Mouse (Mus musculus): ENCODE results near the gene Spata25. TPM values are rescaled to one million over a fixed set of nuclear protein-coding genes. Genes with fewer than 3 reads are reported as not detected.
"Not testable (repeated sequence)": the region's sequence is repeated elsewhere in the genome, so short reads cannot be mapped to it uniquely, and the experiment has no call there.

Gene Spata25
- total RNA-seq, 2 experiments from 2014 or later, result 0.46 to 0.78 TPM

DNA sequence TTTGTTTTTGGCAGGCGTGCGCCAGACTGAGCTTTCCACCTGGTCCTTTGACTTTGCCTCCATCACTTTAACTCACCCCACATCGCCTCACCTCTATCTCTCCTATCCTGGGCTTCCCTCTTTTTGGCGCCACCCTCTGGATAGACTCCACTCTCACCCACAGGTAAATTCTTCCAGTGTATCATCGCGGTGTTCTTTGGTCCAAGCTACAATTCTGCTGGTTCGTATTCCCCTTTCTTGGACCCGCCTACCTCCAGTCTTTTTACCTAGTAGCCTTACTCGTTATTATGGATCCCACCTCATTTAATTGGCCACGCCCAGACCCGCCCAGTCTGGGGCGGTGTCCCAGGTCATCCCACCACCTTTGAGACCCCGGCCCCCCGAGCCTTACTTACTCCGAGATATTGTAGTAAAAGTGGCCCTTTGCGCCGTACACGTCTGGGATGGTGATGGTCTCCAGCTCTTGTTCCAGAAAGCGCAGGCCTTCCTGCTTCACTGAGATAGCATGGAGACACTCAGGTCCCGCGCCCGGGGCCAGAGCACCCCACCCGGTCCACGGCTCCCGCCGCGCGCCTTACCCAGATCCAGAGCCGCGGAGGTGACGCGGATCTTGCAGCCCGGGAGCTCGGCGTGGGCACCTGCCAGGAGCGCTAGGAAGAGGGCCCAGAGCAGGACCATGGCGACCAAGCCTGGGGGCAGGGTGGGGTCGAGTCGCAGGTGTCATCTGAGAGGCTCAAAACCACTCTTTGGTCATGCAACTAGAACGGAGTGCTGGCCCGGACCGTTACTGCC is 28.2 kb upstream of the Spata25 start:
- intact Hi-C loops (cut with DNase I), result loop anchor here (2.0 kb wide), 1 partner anchor 24 kb away; the partner anchor contains the start of genes Ctsa and Neurl2
- DNase-seq, result peak; percentile 28 to 53

DNA sequence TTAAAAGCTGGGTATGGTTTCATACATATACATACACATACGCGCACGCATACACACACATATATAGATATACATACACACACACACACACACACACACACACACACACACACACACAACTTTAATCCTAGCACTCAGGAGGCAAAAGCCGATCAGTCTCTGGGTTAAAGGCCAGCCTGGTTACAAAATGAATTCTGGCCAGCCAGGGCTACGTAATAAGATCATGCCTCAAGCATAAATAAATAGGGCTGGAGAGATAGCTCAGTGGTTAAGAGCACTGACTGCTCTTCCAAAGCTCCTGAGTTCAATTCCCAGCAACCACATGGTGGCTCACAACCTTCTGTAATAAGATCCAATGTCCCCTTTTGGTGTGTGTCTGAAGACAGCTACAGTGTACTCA is 27.2 kb upstream of the Spata25 start:
- DNase-seq; intact Hi-C loops (cut with DNase I): not testable (repeated sequence)

DNA sequence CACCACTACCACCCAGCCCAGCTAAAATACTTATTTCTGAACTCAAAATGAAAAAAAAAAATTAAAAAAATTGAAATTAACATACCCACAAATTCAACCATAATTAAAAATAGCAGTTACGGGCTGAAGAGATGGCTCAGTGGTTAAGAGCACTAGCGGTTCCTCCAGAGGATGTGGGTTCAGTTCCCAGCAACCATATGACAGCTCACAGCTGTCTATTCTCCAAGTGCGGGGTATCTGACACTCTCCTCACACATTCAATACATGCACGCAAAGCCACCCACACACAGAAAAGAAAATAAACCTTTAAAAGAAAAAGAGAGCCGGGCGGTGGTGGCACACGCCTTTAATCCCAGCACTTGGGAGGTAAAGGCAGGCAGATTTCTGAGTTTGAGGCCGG is 21.7 kb upstream of the Spata25 start:
- no peak for DNase-seq
- intact Hi-C loops (cut with DNase I), result no loop called here

- intact Hi-C loops (cut with DNase I), result no loop called here
- DNase-seq, result peak in 1 of 2 experiments; percentile 48
Observed at GRCm38 (mm10) chr2:164845782-164846181, 17.4 kb upstream of the Spata25 start.

- DNase-seq, result no peak
- intact Hi-C loops (cut with DNase I), result loop anchor here (10.0 kb wide), 1 partner anchor 200 kb away; the partner anchor contains the start of gene Ncoa5
Observed at GRCm38 (mm10) chr2:164835164-164835563, 6.8 kb upstream of the Spata25 start.

- no peak for DNase-seq
- intact Hi-C loops (cut with DNase I), result loop anchor here (5.0 to 10.0 kb wide), 3 partner anchors 43 to 200 kb away; partner anchors contain the start of genes Ncoa5 and Pcif1
Observed at GRCm38 (mm10) chr2:164834531-164834930, 6.2 kb upstream of the Spata25 start.

DNA sequence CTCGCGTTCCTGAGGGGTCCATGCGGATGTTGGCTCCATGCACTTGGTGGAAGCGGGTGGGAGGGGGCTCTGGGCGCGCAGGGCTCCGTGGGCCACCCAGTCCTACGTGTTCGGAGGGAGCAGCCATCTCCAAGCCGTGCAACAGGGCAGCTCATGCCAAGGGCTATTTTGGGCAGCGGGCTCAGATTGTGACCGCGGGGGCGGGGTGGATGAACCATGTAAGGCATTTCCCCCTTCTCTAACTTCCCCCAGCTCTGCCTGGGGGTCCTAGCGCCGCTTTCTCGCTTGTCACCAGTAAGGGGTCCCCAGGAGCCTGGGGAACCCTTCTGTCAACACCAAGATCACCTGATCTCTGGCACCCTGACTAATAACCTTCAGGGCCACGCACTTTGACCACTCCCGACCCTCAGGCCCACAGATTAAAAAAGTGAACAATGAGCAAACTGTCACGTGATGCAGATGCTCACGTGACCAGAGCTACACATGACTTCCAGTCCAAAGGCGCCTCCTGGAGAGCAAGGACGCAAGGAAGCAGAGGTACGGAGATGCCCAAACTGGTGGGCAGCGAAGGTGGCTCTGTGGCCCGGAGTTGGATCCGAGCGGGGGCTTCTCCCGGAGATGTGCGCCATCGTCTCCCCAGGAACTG is 5.1 kb upstream of the Spata25 start, which contains the start of gene Neurl2:
Gene Neurl2, minus strand, starts transcription at position 143 of the 646 bp plus-strand sequence.
- intact Hi-C loops (cut with DNase I), result loop anchor here (2.0 to 10.0 kb wide), 5 partner anchors 23 to 201 kb away; partner anchors contain the start of genes Ncoa5, Pcif1, Pltp and Zfp335
- DNase-seq, result peak; percentile 93 to 94

GRCm38 (mm10) chr2:164832748-164833301 is 4.5 kb upstream of the Spata25 start, which contains the start of gene Ctsa:
Ctsa (plus strand) TSS chr2:164832873.
- DNase-seq, result peak; percentile 79 to 82
- intact Hi-C loops (cut with DNase I), result loop anchor here (2.0 to 10.0 kb wide), 5 partner anchors 24 to 202 kb away; partner anchors contain the start of genes Ncoa5, Pcif1, Pltp and Zfp335

DNA sequence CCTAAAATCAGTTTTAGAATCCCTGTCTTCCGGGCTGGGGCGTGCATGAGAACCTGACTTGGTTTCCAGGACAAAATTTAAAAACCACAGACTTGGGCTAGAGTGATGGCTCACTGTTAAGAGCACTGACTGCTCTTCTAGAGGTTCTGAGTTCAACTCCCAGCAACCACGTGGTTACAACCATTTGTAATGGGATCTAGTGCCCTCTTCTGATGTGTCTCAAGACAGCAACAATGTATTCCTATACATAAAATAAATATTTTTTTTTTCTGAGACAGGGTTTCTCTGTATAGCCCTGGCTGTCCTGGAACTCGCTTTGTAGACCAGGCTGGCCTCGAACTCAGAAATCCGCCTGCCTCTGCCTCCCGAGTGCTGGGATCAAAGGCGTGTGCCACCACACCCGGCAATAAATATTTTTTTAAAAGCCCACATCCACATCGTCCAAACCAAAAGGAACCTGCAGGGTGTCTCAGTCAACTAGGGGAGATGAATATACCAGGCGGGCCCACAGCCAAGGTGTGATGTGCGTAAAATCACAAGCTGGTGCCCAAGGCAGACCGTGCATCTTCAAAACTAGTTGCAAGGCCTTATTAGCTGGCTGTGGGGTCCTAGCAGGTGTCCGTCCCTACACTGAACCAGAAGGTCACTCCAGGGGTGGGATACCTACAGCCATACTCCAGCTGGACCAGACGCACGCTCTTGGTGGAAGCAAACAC is 3.9 kb upstream of the Spata25 start:
- no peak for DNase-seq
- intact Hi-C loops (cut with DNase I), result loop anchor here (2.0 to 10.0 kb wide), 5 partner anchors 25 to 203 kb away; partner anchors contain the start of genes Ncoa5, Pcif1, Pltp and Zfp335

DNA sequence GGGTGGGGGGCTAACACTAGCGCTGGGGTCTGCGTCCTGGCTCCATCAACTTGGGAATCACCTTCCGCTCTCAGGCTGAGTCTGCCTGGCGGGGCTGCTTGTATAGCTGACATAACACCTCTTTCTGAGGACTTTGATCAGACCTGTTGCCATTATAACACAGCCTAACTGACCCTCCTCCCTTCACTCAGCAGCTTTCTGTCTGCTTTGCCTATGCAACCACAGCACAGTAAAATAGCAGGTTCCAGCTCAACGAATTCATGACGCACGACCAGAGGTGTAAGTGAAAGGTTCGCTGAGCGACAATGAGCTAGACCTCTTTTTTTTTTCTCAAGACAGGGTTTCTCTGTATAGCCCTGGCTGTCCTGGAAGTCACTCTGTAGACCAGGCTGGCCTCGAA is 2.7 kb upstream of the Spata25 start:
- intact Hi-C loops (cut with DNase I), result loop anchor here (5.0 to 10.0 kb wide), 3 partner anchors 46 to 204 kb away; partner anchors contain the start of genes Ncoa5 and Pcif1

DNA sequence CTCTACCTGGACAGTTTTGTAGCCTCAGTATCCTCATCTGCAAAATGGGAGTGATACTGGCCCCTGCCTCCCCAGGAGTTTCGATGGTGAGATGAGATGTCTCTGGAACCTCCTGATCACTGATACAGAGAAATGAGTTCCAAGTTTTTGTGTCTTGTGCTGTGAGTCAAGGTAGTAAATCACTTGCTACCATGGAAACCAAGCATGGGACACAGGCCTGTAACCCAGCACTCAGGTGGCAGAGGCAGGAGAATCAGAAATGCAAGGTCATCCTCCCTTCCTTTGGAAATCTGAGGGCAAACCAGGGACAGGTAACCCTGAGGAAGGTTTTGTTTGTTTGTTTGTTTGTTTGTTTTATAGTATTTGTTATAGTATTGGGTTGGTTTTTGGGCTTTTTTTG is 753 bp upstream of the Spata25 start:
- intact Hi-C loops (cut with DNase I), result no loop called here
- DNase-seq, result no peak

More for the DNA sequence above, 2.7 kb upstream of the Spata25 start:
- DNase-seq, result no peak

DNA sequence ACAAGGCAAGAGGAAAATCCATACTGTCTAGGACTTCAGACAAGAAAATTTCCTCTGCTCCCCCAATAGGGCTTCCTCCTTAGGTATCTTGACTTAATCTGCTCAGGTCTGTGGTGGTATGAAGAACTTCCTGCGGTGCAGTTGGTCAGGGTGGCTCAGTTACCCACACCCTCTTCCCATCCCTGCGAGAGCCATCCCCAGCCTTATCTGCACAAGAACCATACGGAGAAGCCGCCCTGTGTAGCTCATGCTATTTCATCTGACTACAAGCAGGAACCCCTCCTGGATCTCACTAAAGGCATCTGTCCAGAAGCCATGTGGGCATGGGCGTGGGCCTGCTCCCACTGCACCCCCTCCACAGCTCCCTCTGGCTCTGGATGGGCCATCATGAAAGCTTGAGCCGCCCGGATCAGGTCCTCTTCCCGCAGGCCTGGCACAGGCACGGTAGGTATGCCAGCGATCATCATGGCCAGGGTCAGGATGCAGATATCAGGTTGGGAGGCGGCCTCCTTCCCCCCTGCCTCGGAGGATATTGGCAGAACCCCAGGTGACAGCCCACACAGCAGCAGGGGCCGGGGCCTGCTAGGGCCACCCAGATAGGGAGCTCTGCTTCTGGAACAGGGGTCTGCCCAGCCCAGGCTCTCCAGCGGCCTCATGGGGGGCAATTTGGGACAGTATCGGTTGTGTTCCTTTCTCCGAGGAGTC is 1.0 kb downstream of the Spata25 start:
- intact Hi-C loops (cut with DNase I), result no loop called here
- no peak for DNase-seq

GRCm38 (mm10) chr2:164825521-164825920 is 2.8 kb downstream of the Spata25 start:
- no peak for DNase-seq
- intact Hi-C loops (cut with DNase I), result no loop called here

- intact Hi-C loops (cut with DNase I), result loop anchor here (1.0 kb wide), 1 partner anchor 19 kb away; the partner anchor contains the start of gene Zswim3
Observed at GRCm38 (mm10) chr2:164823969-164824368, 4.4 kb downstream of the Spata25 start.

GRCm38 (mm10) chr2:164823181-164823585 is 5.2 kb downstream of the Spata25 start:
- DNase-seq, result no peak
- intact Hi-C loops (cut with DNase I), result loop anchor here (1.0 kb wide), 1 partner anchor 18 kb away; the partner anchor contains the start of gene Zswim3

More at GRCm38 (mm10) chr2:164823969-164824368, 4.4 kb downstream of the Spata25 start:
- DNase-seq, result no peak

DNA sequence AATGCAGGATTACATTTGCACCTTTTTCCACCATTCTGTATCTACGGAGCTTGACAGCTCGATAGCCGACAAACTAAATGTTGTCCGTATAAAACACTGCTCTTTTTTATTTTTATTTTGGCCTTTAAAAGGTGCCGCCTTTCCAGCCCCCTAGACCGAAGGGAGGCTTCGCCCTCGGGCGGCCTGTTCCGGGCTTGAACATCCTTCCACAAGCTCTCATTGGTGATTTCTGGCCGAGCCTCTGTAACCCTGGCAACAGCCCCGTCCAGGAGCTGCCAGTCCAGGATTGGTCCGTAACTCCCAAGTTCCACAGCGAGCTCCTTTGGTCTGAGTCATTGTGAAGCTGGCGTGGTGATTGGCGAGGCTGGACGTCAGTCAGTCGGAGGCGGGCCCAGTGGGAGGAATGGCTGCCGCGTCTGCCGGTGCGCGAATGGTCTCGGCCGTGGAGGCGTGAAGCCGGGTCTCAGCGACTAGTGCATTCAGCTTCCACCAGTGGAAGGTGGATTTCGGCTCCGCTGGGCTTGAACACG is 5.6 kb downstream of the Spata25 start, which contains the start of gene Zswim1:
Gene Zswim1, plus strand, starts transcription at position 51 of the 530 bp plus-strand sequence.
- DNase-seq, result peak; percentile 100
- intact Hi-C loops (cut with DNase I), result loop anchor here (1.0 kb wide), 1 partner anchor 17 kb away; the partner anchor contains the start of gene Zswim3

DNA sequence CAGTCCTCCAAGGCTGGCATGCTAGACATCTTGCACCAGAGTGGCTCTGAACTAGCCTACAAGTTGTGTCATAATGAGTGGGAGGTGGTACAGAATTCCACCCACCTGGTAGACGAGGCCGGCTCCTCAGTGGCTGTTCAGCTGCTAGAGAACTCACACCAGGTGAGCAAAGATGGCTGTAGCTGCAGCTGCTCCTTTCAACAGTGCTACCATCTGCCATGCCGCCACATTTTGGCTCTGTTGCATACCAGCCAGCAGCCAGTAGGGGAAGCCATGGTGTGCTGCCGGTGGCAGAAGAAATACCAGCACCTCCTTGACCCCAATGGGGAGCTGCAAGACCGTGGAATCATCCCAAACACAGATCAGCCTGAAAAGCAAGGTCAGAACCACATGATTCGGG is 7.3 kb downstream of the Spata25 start:
- intact Hi-C loops (cut with DNase I), result no loop called here
- no peak for DNase-seq

DNA sequence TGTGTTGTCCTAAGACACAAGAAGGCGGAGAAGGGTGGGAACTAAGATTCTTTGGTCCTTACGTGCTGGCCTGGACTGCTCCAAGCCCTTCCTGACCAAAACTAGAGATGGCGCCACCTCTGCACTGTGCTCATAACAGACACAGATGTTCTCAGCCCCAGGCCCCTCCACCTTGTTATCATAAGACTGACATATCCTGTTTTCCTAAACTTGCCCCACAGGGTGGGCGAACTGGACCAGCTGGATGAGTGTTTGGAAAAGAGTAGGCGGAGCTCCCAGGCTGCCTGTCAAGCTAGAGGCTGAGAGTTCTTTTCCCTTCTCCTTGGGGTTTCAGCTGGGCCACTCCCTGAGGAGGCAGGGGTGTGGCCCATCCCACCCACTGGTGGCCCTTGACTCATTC is 10.6 kb downstream of the Spata25 start:
- DNase-seq, result no peak
- intact Hi-C loops (cut with DNase I), result no loop called here

DNA sequence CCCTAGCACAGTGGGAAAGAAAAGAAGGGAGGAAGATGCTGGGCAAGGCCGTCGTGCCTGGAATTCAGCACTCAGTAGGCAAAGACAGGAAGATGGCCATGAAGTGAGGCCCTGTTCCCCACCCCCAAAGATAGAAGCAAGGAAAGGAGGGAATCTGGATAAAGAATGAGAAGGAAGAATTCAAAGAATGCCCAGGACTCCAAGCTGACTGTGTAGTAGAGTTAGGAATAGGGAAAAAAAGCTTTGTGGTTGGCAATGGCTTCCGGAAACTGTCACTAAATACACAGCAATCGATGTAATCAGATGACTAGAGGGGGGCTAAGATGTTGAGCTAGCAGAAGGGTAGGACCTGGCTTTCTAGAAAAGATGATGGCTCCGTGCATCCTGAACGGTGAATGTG is 11.1 kb downstream of the Spata25 start:
- DNase-seq, result no peak
- intact Hi-C loops (cut with DNase I), result no loop called here
